Mouse (Mus musculus) regulatory T cell (primary cell): Measurements from ENCODE around the gene Prkrip1.
"Not testable (repeated sequence)": the region's sequence is repeated elsewhere in the genome, so short reads cannot be mapped to it uniquely, and the experiment has no call there.

Experiments used
- in situ Hi-C: fragments of 300-600 bp; cut with MboI, MseI; formaldehyde crosslinking; loops from one replicate; pipeline ENCODE4 v1.15.1; 2025; ENCODE audit warnings: high pct_unique_total_duplicates

Prkrip1 gene

GRCm38 (mm10) chr5:136212716-136213115 lies 14.0 kb upstream of the Prkrip1 start:
- in situ Hi-C loops, result no loop called here

GRCm38 (mm10) chr5:136211341-136212102 lies 12.8 kb upstream of the Prkrip1 start:
- in situ Hi-C loops, result not testable (repeated sequence)

- in situ Hi-C loops, result no loop called here
Observed at GRCm38 (mm10) chr5:136210549-136210948, 11.8 kb upstream of the Prkrip1 start.

- in situ Hi-C loops, result loop anchor here (5.0 kb wide), 1 partner anchor 50 kb away; no protein-coding TSS in a partner anchor
Observed at GRCm38 (mm10) chr5:136201832-136202231, 3.1 kb upstream of the Prkrip1 start.

- in situ Hi-C loops, result no loop called here
Observed at GRCm38 (mm10) chr5:136199526-136199925, 763 bp upstream of the Prkrip1 start.

- in situ Hi-C loops, result no loop called here
Observed at GRCm38 (mm10) chr5:136191870-136192269, 6.9 kb downstream of the Prkrip1 start.

- in situ Hi-C loops, result loop anchor here (5.0 kb wide), 1 partner anchor 39 kb away; no protein-coding TSS in a partner anchor
Observed at GRCm38 (mm10) chr5:136186723-136187122, 12.0 kb downstream of the Prkrip1 start.

- in situ Hi-C loops, result no loop called here
Observed at GRCm38 (mm10) chr5:136183766-136184165, 15.0 kb downstream of the Prkrip1 start.

GRCm38 (mm10) chr5:136182830-136183229 lies 15.9 kb downstream of the Prkrip1 start:
- in situ Hi-C loops, result no loop called here

- in situ Hi-C loops, result no loop called here
Observed at GRCm38 (mm10) chr5:136182049-136182448, 16.7 kb downstream of the Prkrip1 start.

- in situ Hi-C loops, result no loop called here
Observed at GRCm38 (mm10) chr5:136181197-136181596, 17.6 kb downstream of the Prkrip1 start.

- in situ Hi-C loops, result loop anchor here (5.0 kb wide), 1 partner anchor 77 kb away; no protein-coding TSS in a partner anchor
Observed at GRCm38 (mm10) chr5:136179594-136179993, 19.2 kb downstream of the Prkrip1 start.

GRCm38 (mm10) chr5:136173606-136174463 lies 24.9 kb downstream of the Prkrip1 start:
- in situ Hi-C loops, result no loop called here

GRCm38 (mm10) chr5:136172939-136173338 lies 25.8 kb downstream of the Prkrip1 start:
- in situ Hi-C loops, result no loop called here

GRCm38 (mm10) chr5:136171363-136172341 lies 27.1 kb downstream of the Prkrip1 start:
- in situ Hi-C loops, result no loop called here

GRCm38 (mm10) chr5:136170512-136171362 lies 28.0 kb downstream of the Prkrip1 start, which contains the start of gene Orai2:
Gene Orai2 (minus strand): TSS chr5:136170713.
- in situ Hi-C loops, result no loop called here

- in situ Hi-C loops, result no loop called here
Observed at GRCm38 (mm10) chr5:136169626-136170511, 28.9 kb downstream of the Prkrip1 start.

- in situ Hi-C loops, result no loop called here
Observed at GRCm38 (mm10) chr5:136168071-136168470, 30.7 kb downstream of the Prkrip1 start.

- in situ Hi-C loops, result no loop called here
Observed at GRCm38 (mm10) chr5:136167296-136167695, 31.5 kb downstream of the Prkrip1 start.
